Mouse (Mus musculus) embryonic facial prominence, embryonic 13.5 days (tissue): Measurements from ENCODE around the gene 6030445D17Rik. TPM values are rescaled to one million over a fixed set of nuclear protein-coding genes. Genes with fewer than 3 reads are reported as not detected.
A peak's percentile ranks its signal among the peaks of the same experiment; 100 is the strongest.

Source experiments
- ATAC-seq: fragments of 200-750 bp; cut with Nextera tagmentation; 2 replicates; pipeline ENCODE4 v1.8.0; 2017; ENCODE audit warnings: low read depth; ENCODE audit not compliant: insufficient number of reproducible peaks, insufficient read depth, low FRiP score, low TSS enrichment
- H3K27ac ChIP-seq: fragments of 300-500 bp; sonication (generic); 2 replicates; pipeline ENCODE4 v1.5.1; 2015; ENCODE audit warnings: moderate library complexity, mild to moderate bottlenecking, inconsistent platforms
- H3K27me3 ChIP-seq: fragments of 300-500 bp; sonication (generic); 2 replicates; pipeline ENCODE4 v1.6.1; 2015; ENCODE audit warnings: mild to moderate bottlenecking, inconsistent platforms
- H3K36me3 ChIP-seq: fragments of 300-500 bp; sonication (generic); 2 replicates; pipeline ENCODE4 v1.6.1; 2015; ENCODE audit warnings: mild to moderate bottlenecking, inconsistent platforms
- H3K4me1 ChIP-seq: fragments of 300-500 bp; sonication (generic); 2 replicates; pipeline ENCODE4 v1.6.1; 2015; ENCODE audit warnings: inconsistent platforms
- H3K4me2 ChIP-seq: fragments of 300-500 bp; sonication (generic); 2 replicates; pipeline ENCODE4 v1.6.1; 2015; ENCODE audit warnings: moderate library complexity, mild to moderate bottlenecking, inconsistent platforms
- H3K4me3 ChIP-seq: fragments of 300-500 bp; sonication (generic); 2 replicates; pipeline ENCODE4 v1.5.1; 2015; ENCODE audit warnings: mild to moderate bottlenecking, inconsistent platforms
- H3K9ac ChIP-seq: fragments of 300-500 bp; sonication (generic); 2 replicates; pipeline ENCODE4 v1.6.1; 2015; ENCODE audit warnings: mild to moderate bottlenecking, inconsistent platforms
- H3K9me3 ChIP-seq: fragments of 300-500 bp; sonication (generic); 2 replicates; pipeline ENCODE4 v1.6.1; 2016; ENCODE audit warnings: inconsistent platforms
- WGBS: fragments of 180-500 bp; shearing (Covaris S2); methylation state at CpG from one replicate; pipeline ENCODE4 v1.1.7; 2015; ENCODE audit warnings: mixed read lengths; 5-methylcytosine and 5-hydroxymethylcytosine counted together
- polyA plus RNA-seq: library from polyadenylated mRNA; unstranded; fragments of >200 nt; fragmentation: Nextera tagmentation; extraction: Ambion mirVana; gene quantifications from 2 replicates; pipeline ENCODE4 v1.2.1, GENCODE M21; 2015

Gene 6030445D17Rik
- polyA plus RNA-seq, 1 experiment from 2014 or later, result 0.35 TPM

GRCm38 (mm10) chr4:136441354-136442043, 20.6 kb upstream of the 6030445D17Rik start:
- Histone ChIP-seq H3K9ac (no peak overlapping the region), H3K4me1 (no peaks in the 10 kb centered on the region), H3K4me3 (no peak overlapping the region), H3K27me3 (no peaks in the 10 kb centered on the region), H3K36me3 (no peaks in the 10 kb centered on the region), H3K9me3 (no peaks in the 10 kb centered on the region), H3K27ac (no peak overlapping the region), H3K4me2 (no peak overlapping the region)
- WGBS, result 84% methylated on average over 15 of the region's 15 CpGs
- no peak for ATAC-seq

- H3K4me2 ChIP-seq, result no peak overlapping the region
- no peak overlapping the region for H3K27ac ChIP-seq
- no peaks in the 10 kb centered on the region for H3K27me3 ChIP-seq
- ATAC-seq, result no peak
- H3K9ac ChIP-seq, result no peak overlapping the region
- no peak overlapping the region for H3K4me3 ChIP-seq
- no peaks in the 10 kb centered on the region for H3K36me3 ChIP-seq
- 77% methylated on average over 4 of the region's 4 CpGs for WGBS
- no peaks in the 10 kb centered on the region for H3K4me1 ChIP-seq
- H3K9me3 ChIP-seq, result no peaks in the 10 kb centered on the region
These were observed 17.5 kb upstream of the 6030445D17Rik start for GRCm38 (mm10) chr4:136444561-136444960.

- Histone ChIP-seq H3K4me3 (no peak overlapping the region), H3K27me3 (no peaks in the 10 kb centered on the region), H3K27ac (no peak overlapping the region), H3K4me2 (no peak overlapping the region), H3K9ac (no peak overlapping the region), H3K9me3 (no peaks in the 10 kb centered on the region), H3K36me3 (no peaks in the 10 kb centered on the region), H3K4me1 (no peaks in the 10 kb centered on the region; the same call in 1 of the 2 replicates)
- WGBS, result 90% methylated on average over 5 of the region's 5 CpGs
- no peak for ATAC-seq
These were observed 12.3 kb upstream of the 6030445D17Rik start for GRCm38 (mm10) chr4:136449795-136450194.

GRCm38 (mm10) chr4:136450271-136450670, 11.8 kb upstream of the 6030445D17Rik start:
- H3K27me3 ChIP-seq, result no peaks in the 10 kb centered on the region
- no peaks in the 10 kb centered on the region for H3K36me3 ChIP-seq
- H3K9ac ChIP-seq, result no peak overlapping the region
- H3K27ac ChIP-seq, result no peak overlapping the region
- H3K4me1 ChIP-seq, result peaks cover 5% of the 10 kb centered on the region
- no peaks in the 10 kb centered on the region for H3K9me3 ChIP-seq
- H3K4me2 ChIP-seq, result no peak overlapping the region
- no peak for ATAC-seq
- 72% methylated on average over 4 of the region's 4 CpGs for WGBS
- no peak overlapping the region for H3K4me3 ChIP-seq

GRCm38 (mm10) chr4:136451564-136451963, 10.5 kb upstream of the 6030445D17Rik start:
- Histone ChIP-seq H3K9ac (no peak overlapping the region), H3K27me3 (no peaks in the 10 kb centered on the region), H3K9me3 (no peaks in the 10 kb centered on the region), H3K36me3 (no peaks in the 10 kb centered on the region), H3K27ac (no peak overlapping the region), H3K4me2 (no peak overlapping the region), H3K4me1 (peaks cover 5% of the 10 kb centered on the region), H3K4me3 (no peak overlapping the region)
- ATAC-seq, result no peak
- 32% methylated on average over 6 of the region's 6 CpGs for WGBS

- H3K27ac ChIP-seq, result no peak overlapping the region
- no peaks in the 10 kb centered on the region for H3K9me3 ChIP-seq
These were observed 9.8 kb upstream of the 6030445D17Rik start for GRCm38 (mm10) chr4:136452286-136452685.

GRCm38 (mm10) chr4:136452792-136453191, 9.3 kb upstream of the 6030445D17Rik start:
- Histone ChIP-seq H3K9me3 (no peaks in the 10 kb centered on the region), H3K4me2 (no peak overlapping the region), H3K27ac (no peak overlapping the region), H3K27me3 (no peaks in the 10 kb centered on the region), H3K4me3 (no peak overlapping the region), H3K4me1 (peaks cover 5% of the 10 kb centered on the region), H3K9ac (no peak overlapping the region), H3K36me3 (no peaks in the 10 kb centered on the region)
- 61% methylated on average over 5 of the region's 5 CpGs for WGBS
- no peak for ATAC-seq

More at GRCm38 (mm10) chr4:136452286-136452685, 9.8 kb upstream of the 6030445D17Rik start:
- WGBS, result 73% methylated on average over 3 of the region's 3 CpGs
- no peak overlapping the region for H3K9ac ChIP-seq
- H3K4me1 ChIP-seq, result peaks cover 5% of the 10 kb centered on the region
- no peaks in the 10 kb centered on the region for H3K27me3 ChIP-seq
- no peak overlapping the region for H3K4me2 ChIP-seq
- ATAC-seq, result no peak
- H3K4me3 ChIP-seq, result no peak overlapping the region
- no peaks in the 10 kb centered on the region for H3K36me3 ChIP-seq

- ATAC-seq, result peak; percentile 71; the same call in 1 of the 2 replicates
- H3K4me3 ChIP-seq, result peak overlapping the region; percentile 13; the same call in 1 of the 2 replicates
- 8% methylated on average over 10 of the region's 10 CpGs for WGBS
These were observed 7.2 kb upstream of the 6030445D17Rik start for GRCm38 (mm10) chr4:136454850-136455260.

GRCm38 (mm10) chr4:136456516-136457218, 5.4 kb upstream of the 6030445D17Rik start:
- no peaks in the 10 kb centered on the region for H3K9me3 ChIP-seq
- H3K27ac ChIP-seq, result no peak overlapping the region
- 90% methylated on average over 6 of the region's 6 CpGs for WGBS
- no peak overlapping the region for H3K9ac ChIP-seq
- H3K4me3 ChIP-seq, result no peak overlapping the region
- H3K4me2 ChIP-seq, result no peak overlapping the region
- ATAC-seq, result no peak
- H3K36me3 ChIP-seq, result no peaks in the 10 kb centered on the region
- H3K4me1 ChIP-seq, result peaks cover 12% of the 10 kb centered on the region
- peaks cover 8% of the 10 kb centered on the region for H3K27me3 ChIP-seq

More at GRCm38 (mm10) chr4:136454850-136455260, 7.2 kb upstream of the 6030445D17Rik start:
- Histone ChIP-seq H3K36me3 (no peaks in the 10 kb centered on the region), H3K27me3 (no peaks in the 10 kb centered on the region), H3K9ac (peak overlapping the region; percentile 28; the same call in 1 of the 2 replicates), H3K27ac (no peak overlapping the region), H3K4me1 (peaks cover 5% of the 10 kb centered on the region), H3K9me3 (no peaks in the 10 kb centered on the region), H3K4me2 (peak overlapping the region; percentile 55)

- 86% methylated on average over 7 of the region's 7 CpGs for WGBS
- Histone ChIP-seq H3K4me1 (peaks cover 20% of the 10 kb centered on the region), H3K36me3 (no peaks in the 10 kb centered on the region), H3K9me3 (no peaks in the 10 kb centered on the region), H3K9ac (no peak overlapping the region), H3K4me3 (no peak overlapping the region), H3K27ac (no peak overlapping the region), H3K4me2 (no peak overlapping the region), H3K27me3 (peaks cover 17% of the 10 kb centered on the region)
- ATAC-seq, result no peak
These were observed 3.8 kb upstream of the 6030445D17Rik start for GRCm38 (mm10) chr4:136458276-136458675.

- ATAC-seq, result no peak
These were observed 2.8 kb upstream of the 6030445D17Rik start for GRCm38 (mm10) chr4:136459210-136459609.

GRCm38 (mm10) chr4:136461206-136461605, 844 bp upstream of the 6030445D17Rik start:
- H3K4me2 ChIP-seq, result 0 out of 2 replicates have a peak overlapping the region, but pooled peaks have one; percentile 97
- peaks cover 23% of the 10 kb centered on the region for H3K4me1 ChIP-seq
- H3K27me3 ChIP-seq, result peaks cover 38% of the 10 kb centered on the region
- WGBS, result 32% methylated on average over 4 of the region's 4 CpGs
- no peaks in the 10 kb centered on the region for H3K9me3 ChIP-seq
- no peak overlapping the region for H3K4me3 ChIP-seq
- no peaks in the 10 kb centered on the region for H3K36me3 ChIP-seq
- H3K27ac ChIP-seq, result no peak overlapping the region
- no peak for ATAC-seq
- H3K9ac ChIP-seq, result no peak overlapping the region

More at GRCm38 (mm10) chr4:136459210-136459609, 2.8 kb upstream of the 6030445D17Rik start:
- no peak overlapping the region for H3K4me2 ChIP-seq
- peaks cover 26% of the 10 kb centered on the region for H3K27me3 ChIP-seq
- WGBS, result 86% methylated on average over 12 of the region's 12 CpGs
- no peak overlapping the region for H3K27ac ChIP-seq
- no peak overlapping the region for H3K4me3 ChIP-seq
- H3K9me3 ChIP-seq, result no peaks in the 10 kb centered on the region
- no peaks in the 10 kb centered on the region for H3K36me3 ChIP-seq
- H3K9ac ChIP-seq, result no peak overlapping the region
- H3K4me1 ChIP-seq, result peaks cover 22% of the 10 kb centered on the region
